Mouse (Mus musculus) MEL (cell line): ENCODE measurements around the gene Kcna3. TPM values are rescaled to one million over a fixed set of nuclear protein-coding genes. Genes with fewer than 3 reads are reported as not detected.

ENCODE experiments used
- DNase-seq: peaks from one replicate; pipeline ENCODE4 v3.0.0; 2011; ENCODE audit warnings: low read depth, low spot score
- H3K27ac ChIP-seq: 2 replicates; pipeline ENCODE4 v1.5.1; 2012; ENCODE audit warnings: low read depth, mild to moderate bottlenecking, control low read depth, low read length, moderate library complexity; ENCODE audit not compliant: control insufficient read depth
- H3K27me3 ChIP-seq, 2 experiments: fragments of 150-350 bp in 1 of 2; sonication (generic) in 1 of 2; 2 replicates each; pipeline ENCODE4 v1.6.1; 2012; ENCODE audit warnings: low read length in 2 of 2, mild to moderate bottlenecking in 2 of 2, improper control_type of control experiment in 1 of 2, moderate library complexity in 1 of 2; ENCODE audit not compliant: insufficient read depth in 2 of 2, control insufficient read depth in 1 of 2
- H3K36me3 ChIP-seq, 2 experiments: 2 replicates each; pipeline ENCODE4 v1.6.1; 2012 to 2014; ENCODE audit warnings: low read length in 2 of 2, improper control_type of control experiment in 1 of 2, inconsistent platforms in 1 of 2, mild to moderate bottlenecking in 1 of 2; ENCODE audit not compliant: insufficient read depth in 2 of 2, control insufficient read depth in 1 of 2
- H3K4me1 ChIP-seq, 2 experiments: fragments of 150-350 bp in 1 of 2; sonication (generic) in 1 of 2; 2 replicates each; pipeline ENCODE4 v1.6.1; 2012; ENCODE audit warnings: low read length in 2 of 2, improper control_type of control experiment in 1 of 2, mild to moderate bottlenecking in 1 of 2; ENCODE audit not compliant: insufficient read depth in 2 of 2, control insufficient read depth in 1 of 2
- H3K4me3 ChIP-seq, 2 experiments: fragments of 150-350 bp in 1 of 2; sonication (generic) in 1 of 2; 2 replicates each; pipeline ENCODE4 v1.5.1; 2012; ENCODE audit warnings: low read depth in 2 of 2, low read length in 2 of 2, mild to moderate bottlenecking in 2 of 2, moderate library complexity in 2 of 2, control low read depth in 1 of 2, improper control_type of control experiment in 1 of 2; ENCODE audit not compliant: control insufficient read depth in 1 of 2, insufficient read depth in 1 of 2
- H3K79me2 ChIP-seq: 2 replicates; pipeline ENCODE4 v1.6.1; 2012; ENCODE audit warnings: mild to moderate bottlenecking, low read length, moderate library complexity; ENCODE audit not compliant: control insufficient read depth, poor library complexity, insufficient read depth
- H3K9ac ChIP-seq: 2 replicates; pipeline ENCODE4 v1.6.1; 2012; ENCODE audit warnings: low read depth, mild to moderate bottlenecking, control low read depth, low read length, moderate library complexity; ENCODE audit not compliant: control insufficient read depth, poor library complexity, severe bottlenecking
- H3K9me3 ChIP-seq: fragments of 150-350 bp; sonication (generic); replicated peaks from 2 replicates; pipeline ENCODE4 v1.6.1; 2012; ENCODE audit warnings: mild to moderate bottlenecking, low read length, improper control_type of control experiment, moderate library complexity; ENCODE audit not compliant: insufficient read depth
- ELF1 ChIP-seq: IDR thresholded peaks from 2 replicates; pipeline ENCODE4 v1.6.1; 2014; ENCODE audit warnings: low read depth, mild to moderate bottlenecking, inconsistent platforms, low read length, improper control_type of control experiment, moderate library complexity
- ETS1 ChIP-seq: IDR thresholded peaks from 2 replicates; pipeline ENCODE4 v1.6.1; 2012; ENCODE audit warnings: low read depth, mild to moderate bottlenecking, inconsistent platforms, low read length, improper control_type of control experiment, moderate library complexity
- GABPA ChIP-seq: IDR thresholded peaks from 2 replicates; pipeline ENCODE4 v1.6.1; 2012; ENCODE audit warnings: low read depth, mild to moderate bottlenecking, inconsistent platforms, low read length, improper control_type of control experiment, moderate library complexity
- GATA1 ChIP-seq: IDR thresholded peaks from 2 replicates; pipeline ENCODE4 v1.6.1; 2011; ENCODE audit warnings: low read depth, low read length, improper control_type of control experiment
- HCFC1 ChIP-seq: IDR thresholded peaks from 2 replicates; pipeline ENCODE4 v1.6.1; 2012; ENCODE audit warnings: low read depth, mild to moderate bottlenecking, inconsistent platforms, low read length, improper control_type of control experiment, moderate library complexity
- JUND ChIP-seq: IDR thresholded peaks from 2 replicates; pipeline ENCODE4 v1.6.1; 2011; ENCODE audit warnings: low read depth, mild to moderate bottlenecking, improper control_type of control experiment, low read length
- KAT2A ChIP-seq: conservative IDR thresholded peaks from 2 replicates; pipeline ENCODE4 v1.6.1; 2012; ENCODE audit warnings: low read depth, low read length, improper control_type of control experiment, inconsistent platforms
- MAFK ChIP-seq: IDR thresholded peaks from 2 replicates; pipeline ENCODE4 v1.6.1; 2011; ENCODE audit warnings: low read depth, mild to moderate bottlenecking, low read length, improper control_type of control experiment, borderline replicate concordance
- MAX ChIP-seq: IDR thresholded peaks from 2 replicates; pipeline ENCODE4 v1.6.1; 2011; ENCODE audit warnings: low read length, improper control_type of control experiment
- MAZ ChIP-seq: IDR thresholded peaks from 2 replicates; pipeline ENCODE4 v1.6.1; 2012; ENCODE audit warnings: low read depth, mild to moderate bottlenecking, inconsistent platforms, low read length, improper control_type of control experiment
- MXI1 ChIP-seq: IDR thresholded peaks from 2 replicates; pipeline ENCODE4 v1.6.1; 2011; ENCODE audit warnings: mild to moderate bottlenecking, low read depth, low read length, improper control_type of control experiment
- MYB ChIP-seq: IDR thresholded peaks from 2 replicates; pipeline ENCODE4 v1.6.1; 2011; ENCODE audit warnings: mild to moderate bottlenecking, low read depth, low read length, improper control_type of control experiment
- NELFE ChIP-seq: IDR thresholded peaks from 2 replicates; pipeline ENCODE4 v1.6.1; 2011; ENCODE audit warnings: low read depth, low read length, improper control_type of control experiment
- NRF1 ChIP-seq: IDR thresholded peaks from 2 replicates; pipeline ENCODE4 v1.6.1; 2014; ENCODE audit warnings: low read depth, mild to moderate bottlenecking, inconsistent platforms, low read length, improper control_type of control experiment, moderate library complexity; ENCODE audit not compliant: poor library complexity, insufficient read depth, severe bottlenecking
- POLR2A ChIP-seq, 2 experiments: IDR thresholded peaks; 2 replicates each; pipeline ENCODE4 v1.6.1; 2011 to 2012; ENCODE audit warnings: low read length in 2 of 2, mild to moderate bottlenecking in 2 of 2, control low read depth in 1 of 2, improper control_type of control experiment in 1 of 2, low read depth in 1 of 2, moderate library complexity in 1 of 2; ENCODE audit not compliant: control insufficient read depth in 1 of 2, insufficient read depth in 1 of 2, poor library complexity in 1 of 2
- POLR2AphosphoS5 ChIP-seq: IDR thresholded peaks from 2 replicates; pipeline ENCODE4 v1.6.1; 2012; ENCODE audit warnings: low read depth, borderline replicate concordance, mild to moderate bottlenecking, inconsistent platforms, low read length, moderate library complexity, mixed read lengths
- RAD21 ChIP-seq: IDR thresholded peaks from 2 replicates; pipeline ENCODE4 v1.6.1; 2011; ENCODE audit warnings: mild to moderate bottlenecking, low read depth, low read length, improper control_type of control experiment
- SIN3A ChIP-seq: IDR thresholded peaks from 2 replicates; pipeline ENCODE4 v1.6.1; 2012; ENCODE audit warnings: low read length, improper control_type of control experiment, inconsistent platforms
- SMC3 ChIP-seq: IDR thresholded peaks from 2 replicates; pipeline ENCODE4 v1.6.1; 2011; ENCODE audit warnings: low read depth, low read length, improper control_type of control experiment
- TAL1 ChIP-seq: IDR thresholded peaks from 2 replicates; pipeline ENCODE4 v1.6.1; 2012; ENCODE audit warnings: mild to moderate bottlenecking, inconsistent platforms, low read length, moderate library complexity, mixed read lengths
- TBP ChIP-seq: IDR thresholded peaks from 2 replicates; pipeline ENCODE4 v1.8.0; 2011; ENCODE audit warnings: low read depth, low read length, improper control_type of control experiment
- TCF12 ChIP-seq: IDR thresholded peaks from 2 replicates; pipeline ENCODE4 v1.6.1; 2014; ENCODE audit warnings: low read depth, mild to moderate bottlenecking, inconsistent platforms, low read length, improper control_type of control experiment, moderate library complexity
- USF1 ChIP-seq: IDR thresholded peaks from 2 replicates; pipeline ENCODE4 v1.6.1; 2014; ENCODE audit warnings: low read depth, mild to moderate bottlenecking, inconsistent platforms, low read length, improper control_type of control experiment, moderate library complexity
- USF2 ChIP-seq, 2 experiments: IDR thresholded peaks; 2 replicates each; pipeline ENCODE4 v1.6.1; 2011 to 2012; ENCODE audit warnings: improper control_type of control experiment in 2 of 2, low read length in 2 of 2, borderline replicate concordance in 1 of 2, inconsistent platforms in 1 of 2, low read depth in 1 of 2, mild to moderate bottlenecking in 1 of 2; ENCODE audit not compliant: insufficient read depth in 1 of 2
- ZKSCAN1 ChIP-seq: IDR thresholded peaks from 2 replicates; pipeline ENCODE4 v1.6.1; 2012; ENCODE audit warnings: low read depth, mild to moderate bottlenecking, inconsistent platforms, low read length, improper control_type of control experiment, moderate library complexity
- ZMIZ1 ChIP-seq: IDR thresholded peaks from 2 replicates; pipeline ENCODE4 v1.6.1; 2012; ENCODE audit warnings: low read depth, mild to moderate bottlenecking, inconsistent platforms, low read length, improper control_type of control experiment, moderate library complexity
- polyA plus RNA-seq, 2 experiments: library from polyadenylated mRNA; stranded (reverse) in 1 of 2; unstranded in 1 of 2; fragments of >175 nt in 1 of 2; fragments of >200 nt in 1 of 2; gene quantifications; 2 replicates each; pipeline versions ENCODE4 v1.2.1 to v1.2.4; 2012; ENCODE audit warnings: low replicate concordance in 2 of 2, low read depth in 1 of 2; ENCODE audit not compliant: insufficient read length in 2 of 2, insufficient read depth in 1 of 2, missing spikeins in 1 of 2
- total RNA-seq: library from RNA; depleted of rRNA; stranded (reverse); fragments of 300-350 nt; gene quantifications from 2 replicates; pipeline ENCODE4 v1.2.3, GENCODE M21; 2012

Gene Kcna3
- total and polyA plus RNA-seq, 3 experiments = not detected

GRCm38 (mm10) chr3:106995347-106995746, 40.6 kb upstream of the Kcna3 start:
- TF ChIP-seq ETS1 = no peak
- TF ChIP-seq USF2 (IDR thresholded peaks at IDR 0.05; ENCODE audit: borderline replicate concordance in 1 of 2, insufficient read depth in 1 of 2, low read depth in 1 of 2, low read length in 2 of 2) = no peak
- TF ChIP-seq POLR2A (IDR thresholded peaks at IDR 0.05; ENCODE audit: control insufficient read depth in 1 of 2, insufficient read depth in 1 of 2, low read depth in 1 of 2, low read length in 2 of 2, poor library complexity in 1 of 2) = no peak
- TF ChIP-seq SIN3A = no peak
- TF ChIP-seq MAZ = no peak
- no peak for TF ChIP-seq USF1
- TF ChIP-seq ELF1 = no peak
- no peak for TF ChIP-seq MXI1
- no peak for TF ChIP-seq GATA1
- TF ChIP-seq TCF12 = no peak
- no peak for TF ChIP-seq POLR2AphosphoS5
- no peak for TF ChIP-seq NRF1
- TF ChIP-seq TAL1 = no peak
- no peak for DNase-seq
- no peak overlapping the region for H3K4me3 ChIP-seq

GRCm38 (mm10) chr3:106996186-106996585, 39.8 kb upstream of the Kcna3 start:
- Histone ChIP-seq H3K9me3 (no peaks in the 10 kb centered on the region), H3K27ac (no peak overlapping the region), H3K4me3 (no peak overlapping the region), H3K9ac (no peak overlapping the region), H3K79me2 (no peaks in the 10 kb centered on the region), H3K27me3 (no peaks in the 10 kb centered on the region)
- TF ChIP-seq USF1 = no peak
- no peak for TF ChIP-seq MYB
- no peak for TF ChIP-seq JUND
- TF ChIP-seq GABPA = no peak
- TF ChIP-seq ZKSCAN1 = no peak
- no peak for TF ChIP-seq NELFE
- TF ChIP-seq MAFK = no peak
- no peak for TF ChIP-seq RAD21
- no peak for TF ChIP-seq MAX
- no peak for TF ChIP-seq ELF1
- TF ChIP-seq HCFC1 = no peak
- no peak for TF ChIP-seq ZMIZ1
- no peak for TF ChIP-seq MXI1
- TF ChIP-seq TBP = no peak
- TF ChIP-seq SMC3 = no peak
- no peak for TF ChIP-seq KAT2A
- no peak for TF ChIP-seq TAL1
- TF ChIP-seq ETS1 = no peak
- no peak for TF ChIP-seq NRF1
- TF ChIP-seq, all 39 proteins: peak for 0
- Histone ChIP-seq H3K4me1 (no peaks in the 10 kb centered on the region), H3K36me3 (no peaks in the 10 kb centered on the region)
- DNase-seq = no peak

More at GRCm38 (mm10) chr3:106995347-106995746, 40.6 kb upstream of the Kcna3 start:
- no peaks in the 10 kb centered on the region for H3K9me3 ChIP-seq
- H3K27me3 ChIP-seq = no peaks in the 10 kb centered on the region
- H3K79me2 ChIP-seq = no peaks in the 10 kb centered on the region
- H3K27ac ChIP-seq = no peak overlapping the region
- H3K9ac ChIP-seq = no peak overlapping the region
- no peaks in the 10 kb centered on the region for H3K36me3 ChIP-seq
- no peaks in the 10 kb centered on the region for H3K4me1 ChIP-seq
